Mouse (Mus musculus): ENCODE measurements around the gene Zswim8. TPM values are rescaled to one million over a fixed set of nuclear protein-coding genes. Genes with fewer than 3 reads are reported as not detected.
"Not testable (repeated sequence)": the region's sequence is repeated elsewhere in the genome, so short reads cannot be mapped to it uniquely, and the experiment has no call there.

Gene Zswim8
- polyA plus RNA-seq, 1 experiment from 2014 or later, result 52.8 TPM

DNA sequence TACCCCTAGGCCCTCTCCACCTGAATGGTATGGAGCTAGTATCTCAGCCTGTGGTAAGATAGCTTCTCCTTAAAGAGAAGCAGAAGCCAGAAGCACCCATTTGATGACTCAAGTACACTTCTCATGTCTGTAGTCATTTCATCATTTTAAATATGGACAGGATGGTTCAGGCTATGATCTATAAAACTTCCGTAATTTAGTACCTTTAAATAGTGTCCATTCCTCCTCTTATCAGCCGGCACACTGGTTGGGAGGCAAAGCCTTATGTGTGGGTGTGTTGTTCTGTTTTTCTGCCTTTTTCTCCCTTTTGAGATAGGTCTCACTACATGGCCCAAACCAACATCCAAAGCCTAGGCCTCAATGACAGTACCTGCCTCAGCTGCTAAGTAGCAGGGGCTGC lies 8.8 kb upstream of the Zswim8 start:
- Histone ChIP-seq H3K4me1 (ENCODE audit: control insufficient read depth, insufficient read depth, low read length) (peaks cover 54% of the 10 kb centered on the region), H3K4me2 (ENCODE audit: low read depth, low read length) (no peak overlapping the region), H3K4me3 (ENCODE audit: low read depth, low read length) (0 out of 2 replicates have a peak overlapping the region, but pooled peaks have one; percentile 90), H3K27ac (ENCODE audit: low read depth, low read length) (no peak overlapping the region), H3K36me3 (ENCODE audit: control insufficient read depth, insufficient read depth, low read length) (peaks cover 5% of the 10 kb centered on the region), H3K9ac (replicated peaks; ENCODE audit: low read depth, low read length) (0 out of 2 replicates have a peak overlapping the region, but pooled peaks have one; percentile 3), H3K9me3 (ENCODE audit: control insufficient read depth, low read length) (no peaks in the 10 kb centered on the region), H3K27me3 (ENCODE audit: control insufficient read depth, insufficient read depth, low read length) (no peaks in the 10 kb centered on the region)
- WGBS, result 90% methylated on average over 2 of the region's 2 CpGs
- ATAC-seq (ENCODE audit: low read depth), result no peak

DNA sequence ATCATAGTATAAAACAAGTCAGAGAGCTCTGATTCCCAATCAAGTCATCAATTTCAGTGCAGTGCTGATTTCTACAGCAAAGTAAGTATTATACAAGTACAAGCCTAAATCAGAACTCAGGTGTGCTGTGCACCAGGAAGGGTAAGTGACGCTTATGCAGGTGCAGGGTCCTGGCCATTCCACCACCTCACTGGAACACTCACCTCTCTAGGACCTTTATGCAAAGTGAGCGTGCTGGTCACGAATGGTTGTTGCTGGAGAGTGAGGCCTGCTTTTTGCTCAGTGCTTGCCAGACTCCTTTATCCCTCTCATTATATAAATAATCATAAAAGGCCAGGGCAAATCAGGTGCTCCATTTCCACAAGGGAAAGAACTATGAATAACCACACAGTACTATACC lies 7.0 kb upstream of the Zswim8 start:
- H3K4me2 ChIP-seq (ENCODE audit: low read depth, low read length), result no peak overlapping the region
- WGBS, result 88% methylated on average over 3 of the region's 3 CpGs
- H3K27ac ChIP-seq (ENCODE audit: low read depth, low read length), result no peak overlapping the region
- H3K36me3 ChIP-seq (ENCODE audit: control insufficient read depth, insufficient read depth, low read length), result no peaks in the 10 kb centered on the region
- H3K9me3 ChIP-seq (ENCODE audit: control insufficient read depth, low read length), result no peaks in the 10 kb centered on the region
- ATAC-seq (ENCODE audit: low read depth), result no peak
- no peak overlapping the region for H3K4me3 ChIP-seq (ENCODE audit: low read depth, low read length)
- no peaks in the 10 kb centered on the region for H3K27me3 ChIP-seq (ENCODE audit: control insufficient read depth, insufficient read depth, low read length)
- no peak overlapping the region for H3K9ac ChIP-seq (replicated peaks; ENCODE audit: low read depth, low read length)
- peaks cover 53% of the 10 kb centered on the region for H3K4me1 ChIP-seq (ENCODE audit: control insufficient read depth, insufficient read depth, low read length)

DNA sequence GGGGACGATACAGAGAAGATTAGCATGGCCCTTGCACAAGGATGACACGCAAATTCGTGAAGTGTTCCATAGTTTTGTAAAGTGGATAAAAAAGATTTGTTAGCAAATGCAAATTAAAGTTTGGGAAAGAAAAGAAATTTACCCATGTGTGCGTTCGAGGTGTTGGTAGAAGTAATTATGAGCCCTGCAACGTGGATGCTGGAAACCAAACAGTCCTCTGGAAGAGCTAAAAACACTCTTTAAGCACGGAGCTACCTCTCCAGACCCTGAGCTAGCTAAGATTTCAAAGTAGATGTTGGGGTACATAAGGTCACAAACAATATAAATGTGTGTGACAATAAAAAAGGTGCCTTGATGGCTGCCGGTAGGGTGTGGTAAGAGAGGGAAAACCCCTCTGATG lies 5.8 kb upstream of the Zswim8 start:
- H3K9me3 ChIP-seq (ENCODE audit: control insufficient read depth, low read length), result no peaks in the 10 kb centered on the region
- ATAC-seq (ENCODE audit: low read depth), result no peak
- H3K4me3 ChIP-seq (ENCODE audit: low read depth, low read length), result peak overlapping the region; percentile 79; the same call in 1 of the 2 replicates
- peak overlapping the region; percentile 65 for H3K4me2 ChIP-seq (ENCODE audit: low read depth, low read length)
- WGBS, result 86% methylated on average over 8 of the region's 8 CpGs
- H3K36me3 ChIP-seq (ENCODE audit: control insufficient read depth, insufficient read depth, low read length), result no peaks in the 10 kb centered on the region
- peaks cover 46% of the 10 kb centered on the region for H3K4me1 ChIP-seq (ENCODE audit: control insufficient read depth, insufficient read depth, low read length)
- no peaks in the 10 kb centered on the region for H3K27me3 ChIP-seq (ENCODE audit: control insufficient read depth, insufficient read depth, low read length)
- no peak overlapping the region for H3K9ac ChIP-seq (replicated peaks; ENCODE audit: low read depth, low read length)
- no peak overlapping the region for H3K27ac ChIP-seq (ENCODE audit: low read depth, low read length)

DNA sequence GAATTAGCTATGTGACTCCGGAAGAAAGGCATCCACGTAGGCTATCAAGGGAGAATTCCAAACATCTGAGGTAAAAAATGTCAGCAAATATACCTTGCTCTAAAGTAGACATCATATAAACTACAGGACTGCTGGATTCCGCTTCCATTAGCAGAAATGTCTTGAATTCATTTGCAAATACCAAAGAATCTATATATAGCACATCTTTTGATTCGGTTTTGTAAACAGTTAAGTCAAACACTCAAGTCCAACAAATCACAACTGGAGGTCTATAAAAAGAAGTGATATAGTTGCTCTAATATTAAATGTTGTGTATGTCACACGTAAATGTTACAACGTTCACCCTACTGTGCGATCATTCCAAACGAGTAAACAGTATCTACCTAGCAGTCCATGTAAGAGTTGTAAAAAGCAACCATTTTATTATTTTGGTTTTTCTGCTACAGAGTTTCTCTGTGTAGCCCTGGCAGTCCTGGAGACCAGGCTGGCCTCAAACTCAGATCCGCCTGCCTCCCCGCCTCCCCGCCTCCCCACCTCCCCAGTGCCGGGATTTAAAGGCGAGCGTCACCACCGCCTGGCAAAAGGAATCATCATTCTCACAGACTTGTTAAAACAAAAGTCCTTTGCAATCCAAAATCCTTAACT lies 5.1 kb upstream of the Zswim8 start:
- Histone ChIP-seq H3K27me3 (ENCODE audit: control insufficient read depth, insufficient read depth, low read length) (no peaks in the 10 kb centered on the region), H3K4me1 (ENCODE audit: control insufficient read depth, insufficient read depth, low read length) (peaks cover 39% of the 10 kb centered on the region), H3K36me3 (ENCODE audit: control insufficient read depth, insufficient read depth, low read length) (no peaks in the 10 kb centered on the region), H3K9ac (replicated peaks; ENCODE audit: low read depth, low read length) (peak overlapping the region; percentile 82), H3K27ac (ENCODE audit: low read depth, low read length) (peak overlapping the region; percentile 82), H3K4me3 (ENCODE audit: low read depth, low read length) (peak overlapping the region; percentile 79), H3K4me2 (ENCODE audit: low read depth, low read length) (peak overlapping the region; percentile 65), H3K9me3 (ENCODE audit: control insufficient read depth, low read length) (no peaks in the 10 kb centered on the region)
- 17% methylated on average over 15 of the region's 15 CpGs for WGBS
- peak; percentile 29; the same call in 1 of the 2 replicates for ATAC-seq (ENCODE audit: low read depth)

DNA sequence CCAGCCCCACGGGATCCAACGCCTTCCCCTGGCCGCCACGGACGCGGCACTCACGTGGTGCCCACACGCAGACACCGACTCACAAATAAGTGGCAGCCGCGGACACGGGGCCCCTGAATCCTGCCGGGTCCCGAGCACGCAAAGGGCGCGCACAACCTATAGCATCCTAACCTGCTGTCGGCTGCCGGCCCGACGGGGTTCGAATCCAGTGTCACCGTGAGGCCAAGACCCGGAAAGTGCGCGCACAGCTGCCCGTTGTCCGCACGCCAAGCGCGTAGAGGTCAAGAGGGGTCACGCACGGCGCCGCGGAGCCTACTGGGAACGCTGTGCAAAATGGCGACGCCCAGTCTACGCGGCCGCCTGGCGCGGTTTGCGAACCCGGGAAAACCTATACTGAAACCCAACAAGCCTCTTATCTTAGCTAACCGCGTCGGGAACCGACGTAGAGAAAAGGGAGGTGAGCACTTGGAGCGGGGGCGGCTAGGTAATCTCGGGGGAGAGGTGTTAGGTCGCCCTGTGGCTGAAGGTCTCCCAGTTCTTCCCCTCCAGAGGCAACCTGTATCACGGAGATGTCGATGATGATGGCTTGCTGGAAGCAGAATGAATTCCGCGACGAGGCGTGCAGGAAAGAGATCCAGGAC lies 4.5 kb upstream of the Zswim8 start, which contains the start of gene Chchd1:
Gene Chchd1 (plus strand): TSS at position 266 of the 641 bp plus-strand sequence.
- no peaks in the 10 kb centered on the region for H3K9me3 ChIP-seq (ENCODE audit: control insufficient read depth, low read length)
- peaks cover 33% of the 10 kb centered on the region for H3K4me1 ChIP-seq (ENCODE audit: control insufficient read depth, insufficient read depth, low read length)
- peak; percentile 69 for ATAC-seq (ENCODE audit: low read depth)
- H3K27me3 ChIP-seq (ENCODE audit: control insufficient read depth, insufficient read depth, low read length), result peaks cover 3% of the 10 kb centered on the region; the same call in 1 of the 2 replicates
- peak within 1 kb of the TSS; percentile 82 for H3K9ac ChIP-seq (replicated peaks; ENCODE audit: low read depth, low read length)
- WGBS, result under 1% methylated on average over 61 of the region's 61 CpGs
- peak within 1 kb of the TSS; percentile 82 for H3K27ac ChIP-seq (ENCODE audit: low read depth, low read length)
- H3K4me3 ChIP-seq (ENCODE audit: low read depth, low read length), result peak within 1 kb of the TSS; percentile 79
- peak within 1 kb of the TSS; percentile 65 for H3K4me2 ChIP-seq (ENCODE audit: low read depth, low read length)
- no peaks in the 10 kb centered on the region for H3K36me3 ChIP-seq (ENCODE audit: control insufficient read depth, insufficient read depth, low read length)

DNA sequence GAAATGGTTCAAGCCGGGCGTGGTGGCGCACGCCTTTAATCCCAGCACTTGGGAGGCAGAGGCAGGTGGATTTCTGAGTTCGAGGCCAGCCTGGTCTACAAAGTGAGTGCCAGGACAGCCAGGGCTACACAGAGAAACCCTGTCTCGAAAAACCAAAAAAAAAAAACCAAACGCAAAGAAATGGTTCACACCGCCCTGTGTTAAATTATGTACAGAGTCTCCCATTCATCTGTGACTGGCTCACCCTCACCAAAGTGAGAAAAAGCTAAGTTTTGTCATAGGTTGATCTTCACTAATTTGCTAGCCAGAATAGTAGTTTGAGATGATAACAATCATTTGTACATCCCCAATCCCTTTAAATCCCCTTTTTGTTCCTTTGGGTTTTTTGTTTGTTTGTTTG lies 3.9 kb upstream of the Zswim8 start:
- Histone ChIP-seq H3K27ac (ENCODE audit: low read depth, low read length) (peak overlapping the region; percentile 82), H3K4me1 (ENCODE audit: control insufficient read depth, insufficient read depth, low read length) (peaks cover 29% of the 10 kb centered on the region), H3K4me3 (ENCODE audit: low read depth, low read length) (peak overlapping the region; percentile 79), H3K9ac (replicated peaks; ENCODE audit: low read depth, low read length) (peak overlapping the region; percentile 82), H3K4me2 (ENCODE audit: low read depth, low read length) (peak overlapping the region; percentile 65)
- not testable (repeated sequence) for ATAC-seq (ENCODE audit: low read depth); H3K36me3 ChIP-seq (ENCODE audit: control insufficient read depth, insufficient read depth, low read length); H3K27me3 ChIP-seq (ENCODE audit: control insufficient read depth, insufficient read depth, low read length); H3K9me3 ChIP-seq (ENCODE audit: control insufficient read depth, low read length)
- 13% methylated on average over 8 of the region's 8 CpGs for WGBS

DNA sequence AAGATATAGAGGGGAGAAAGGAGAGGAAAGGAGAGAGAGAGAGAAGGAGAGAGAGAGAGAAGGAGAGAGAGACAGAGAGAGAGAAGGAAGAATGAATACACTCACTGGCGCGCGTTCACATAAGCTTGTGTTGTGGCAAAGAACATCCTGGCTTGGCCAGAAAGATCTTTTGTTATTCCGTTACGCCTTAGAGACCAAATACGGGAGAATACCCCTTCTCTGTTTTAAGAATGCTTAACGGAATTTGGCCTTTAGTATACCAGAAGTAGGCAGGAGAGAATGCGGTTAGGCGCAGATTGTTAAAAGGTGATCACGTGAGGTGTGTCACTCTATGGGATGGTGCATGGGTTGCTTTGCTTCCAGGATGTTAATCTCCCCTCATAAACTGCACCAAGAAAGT lies 887 bp downstream of the Zswim8 start:
- Histone ChIP-seq H3K9me3 (ENCODE audit: control insufficient read depth, low read length) (no peaks in the 10 kb centered on the region), H3K4me2 (ENCODE audit: low read depth, low read length) (peak overlapping the region; percentile 74), H3K9ac (replicated peaks; ENCODE audit: low read depth, low read length) (peak overlapping the region; percentile 97), H3K4me1 (ENCODE audit: control insufficient read depth, insufficient read depth, low read length) (peaks cover 17% of the 10 kb centered on the region), H3K4me3 (ENCODE audit: low read depth, low read length) (peak overlapping the region; percentile 99), H3K27me3 (ENCODE audit: control insufficient read depth, insufficient read depth, low read length) (peaks cover 3% of the 10 kb centered on the region; the same call in 1 of the 2 replicates), H3K27ac (ENCODE audit: low read depth, low read length) (no peak overlapping the region; the same call in 1 of the 2 replicates), H3K36me3 (ENCODE audit: control insufficient read depth, insufficient read depth, low read length) (peaks cover 27% of the 10 kb centered on the region)
- 16% methylated on average over 10 of the region's 10 CpGs for WGBS
- ATAC-seq (ENCODE audit: low read depth), result no peak

DNA sequence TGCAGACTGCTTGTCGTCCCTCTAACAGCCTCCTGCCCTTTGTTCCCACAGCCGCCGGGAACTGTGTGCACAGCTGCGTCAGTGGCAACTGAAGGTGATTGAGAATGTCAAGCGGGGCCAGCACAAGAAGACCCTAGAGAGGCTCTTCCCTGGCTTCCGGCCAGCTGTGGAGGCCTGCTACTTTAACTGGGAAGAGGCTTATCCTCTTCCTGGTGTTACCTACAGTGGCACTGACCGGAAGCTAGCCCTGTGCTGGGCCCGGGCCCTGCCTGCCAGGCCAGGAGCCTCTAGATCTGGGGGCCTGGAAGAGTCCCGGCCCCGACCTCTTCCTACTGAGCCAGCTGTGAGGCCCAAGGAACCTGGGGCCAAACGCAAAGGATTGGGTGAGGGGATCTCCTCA lies 6.5 kb downstream of the Zswim8 start:
- Histone ChIP-seq H3K4me1 (ENCODE audit: control insufficient read depth, insufficient read depth, low read length) (peaks cover 8% of the 10 kb centered on the region), H3K27me3 (ENCODE audit: control insufficient read depth, insufficient read depth, low read length) (no peaks in the 10 kb centered on the region), H3K36me3 (ENCODE audit: control insufficient read depth, insufficient read depth, low read length) (peaks cover 79% of the 10 kb centered on the region), H3K27ac (ENCODE audit: low read depth, low read length) (no peak overlapping the region), H3K4me3 (ENCODE audit: low read depth, low read length) (no peak overlapping the region), H3K9ac (replicated peaks; ENCODE audit: low read depth, low read length) (no peak overlapping the region), H3K9me3 (ENCODE audit: control insufficient read depth, low read length) (no peaks in the 10 kb centered on the region), H3K4me2 (ENCODE audit: low read depth, low read length) (no peak overlapping the region)
- WGBS, result 77% methylated on average over 11 of the region's 11 CpGs
- ATAC-seq (ENCODE audit: low read depth), result no peak

DNA sequence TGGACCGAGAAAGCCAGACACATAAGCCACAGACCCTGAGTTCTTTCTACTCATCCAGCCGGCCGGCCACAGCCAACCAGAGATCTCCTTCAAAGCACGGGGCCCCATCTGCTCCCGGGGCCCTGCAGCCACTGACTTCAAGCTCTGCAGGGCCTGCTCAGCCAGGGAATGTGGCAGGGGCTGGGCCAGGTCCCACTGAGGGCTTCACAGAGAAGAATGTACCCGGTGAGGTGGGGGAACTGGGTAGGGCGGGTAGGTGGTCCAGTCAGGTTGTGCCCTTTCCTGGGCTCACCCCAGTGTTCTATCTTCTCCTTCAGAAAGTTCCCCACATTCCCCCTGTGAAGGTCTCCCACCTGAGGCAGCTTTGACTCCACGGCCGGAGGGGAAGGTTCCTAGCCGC lies 11.1 kb downstream of the Zswim8 start:
- Histone ChIP-seq H3K27ac (ENCODE audit: low read depth, low read length) (no peak overlapping the region), H3K4me3 (ENCODE audit: low read depth, low read length) (no peak overlapping the region), H3K9me3 (ENCODE audit: control insufficient read depth, low read length) (no peaks in the 10 kb centered on the region), H3K4me1 (ENCODE audit: control insufficient read depth, insufficient read depth, low read length) (no peaks in the 10 kb centered on the region), H3K4me2 (ENCODE audit: low read depth, low read length) (no peak overlapping the region), H3K27me3 (ENCODE audit: control insufficient read depth, insufficient read depth, low read length) (no peaks in the 10 kb centered on the region), H3K9ac (replicated peaks; ENCODE audit: low read depth, low read length) (no peak overlapping the region), H3K36me3 (ENCODE audit: control insufficient read depth, insufficient read depth, low read length) (peaks cover 94% of the 10 kb centered on the region)
- 94% methylated on average over 10 of the region's 10 CpGs for WGBS
- no peak for ATAC-seq (ENCODE audit: low read depth)

Measured in neural tube, embryonic 14.5 days (tissue).